Mouse (Mus musculus): Measurements from ENCODE around the gene Crygc. TPM values are rescaled to one million over a fixed set of nuclear protein-coding genes. Genes with fewer than 3 reads are reported as not detected.

The Crygc gene
- polyA plus RNA-seq (2015; fragmentation: Nextera tagmentation; extraction: Ambion mirVana): not detected in 2 replicates

GRCm38 (mm10) chr1:65073589-65073988 lies at the start of gene Crygc:
Crygc (minus strand) TSS chr1:65073689.
- no peaks in the 10 kb centered on the region for H3K27me3 ChIP-seq
- no peak within 1 kb of the TSS for H3K27ac ChIP-seq (replicated peaks)
- no peak within 1 kb of the TSS for H3K9ac ChIP-seq (replicated peaks)
- H3K4me2 ChIP-seq (replicated peaks): no peak within 1 kb of the TSS
- no peaks in the 10 kb centered on the region for H3K4me1 ChIP-seq
- no peak within 1 kb of the TSS for H3K4me3 ChIP-seq
- no peak for ATAC-seq (replicated peaks)
- H3K36me3 ChIP-seq: no peaks in the 10 kb centered on the region
- 59% methylated on average over 6 of the region's 6 CpGs for WGBS
- H3K9me3 ChIP-seq: no peaks in the 10 kb centered on the region

- H3K27ac ChIP-seq (replicated peaks): no peak within 1 kb of the TSS
- peak within 1 kb of the TSS; percentile 32; the same call in 1 of the 2 replicates for H3K9ac ChIP-seq (replicated peaks)
- no peaks in the 10 kb centered on the region for H3K9me3 ChIP-seq
- H3K27me3 ChIP-seq: no peaks in the 10 kb centered on the region
- 18% methylated on average over 9 of the region's 9 CpGs for WGBS
- no peaks in the 10 kb centered on the region for H3K4me1 ChIP-seq
- peak within 1 kb of the TSS; percentile 31 for H3K4me3 ChIP-seq
- H3K36me3 ChIP-seq: no peaks in the 10 kb centered on the region
- peak within 1 kb of the TSS; percentile 39 for H3K4me2 ChIP-seq (replicated peaks)
- no peak for ATAC-seq (replicated peaks)
Measured at GRCm38 (mm10) chr1:65122574-65123372, 49.3 kb upstream of the Crygc start, which contains the start of gene D630023F18Rik. D630023F18Rik (minus strand) TSS chr1:65123214.

- no peak within 1 kb of the TSS for H3K4me3 ChIP-seq
- no peak within 1 kb of the TSS for H3K27ac ChIP-seq (replicated peaks)
- H3K27me3 ChIP-seq: no peaks in the 10 kb centered on the region
- no peak for ATAC-seq (replicated peaks)
- no peaks in the 10 kb centered on the region for H3K36me3 ChIP-seq
- H3K4me2 ChIP-seq (replicated peaks): no peak within 1 kb of the TSS
- H3K4me1 ChIP-seq: no peaks in the 10 kb centered on the region
- no peak within 1 kb of the TSS for H3K9ac ChIP-seq (replicated peaks)
- no peaks in the 10 kb centered on the region for H3K9me3 ChIP-seq
- WGBS: 80% methylated on average over 1 of the region's 1 CpGs
Measured at GRCm38 (mm10) chr1:65119438-65119837, 45.9 kb upstream of the Crygc start, which contains the start of gene Gm28845. Gm28845 (minus strand) TSS chr1:65119558.

GRCm38 (mm10) chr1:65118150-65118913 lies 44.8 kb upstream of the Crygc start:
- no peak for ATAC-seq (replicated peaks)
- Histone ChIP-seq H3K27me3 (no peaks in the 10 kb centered on the region), H3K4me1 (no peaks in the 10 kb centered on the region), H3K36me3 (no peaks in the 10 kb centered on the region), H3K27ac (replicated peaks) (no peak overlapping the region), H3K9ac (replicated peaks) (no peak overlapping the region), H3K9me3 (no peaks in the 10 kb centered on the region), H3K4me3 (no peak overlapping the region), H3K4me2 (replicated peaks) (no peak overlapping the region)
- WGBS: 85% methylated on average over 8 of the region's 8 CpGs

- Histone ChIP-seq H3K4me3 (no peak overlapping the region), H3K27me3 (no peaks in the 10 kb centered on the region), H3K4me2 (replicated peaks) (no peak overlapping the region), H3K27ac (replicated peaks) (no peak overlapping the region), H3K9ac (replicated peaks) (no peak overlapping the region), H3K4me1 (no peaks in the 10 kb centered on the region), H3K9me3 (no peaks in the 10 kb centered on the region), H3K36me3 (no peaks in the 10 kb centered on the region)
- 93% methylated on average over 5 of the region's 5 CpGs for WGBS
- no peak for ATAC-seq (replicated peaks)
Measured at GRCm38 (mm10) chr1:65113536-65114172, 40.2 kb upstream of the Crygc start.

GRCm38 (mm10) chr1:65112807-65113196 lies 39.3 kb upstream of the Crygc start:
- H3K27me3 ChIP-seq: no peaks in the 10 kb centered on the region
- no peaks in the 10 kb centered on the region for H3K36me3 ChIP-seq
- no peak overlapping the region for H3K9ac ChIP-seq (replicated peaks)
- no peaks in the 10 kb centered on the region for H3K4me1 ChIP-seq
- ATAC-seq (replicated peaks): no peak
- no peak overlapping the region for H3K4me3 ChIP-seq
- WGBS: 73% methylated on average over 14 of the region's 14 CpGs
- no peak overlapping the region; the same call in 1 of the 2 replicates for H3K4me2 ChIP-seq (replicated peaks)
- H3K9me3 ChIP-seq: no peaks in the 10 kb centered on the region
- no peak overlapping the region for H3K27ac ChIP-seq (replicated peaks)

- H3K36me3 ChIP-seq: no peaks in the 10 kb centered on the region
- no peaks in the 10 kb centered on the region for H3K27me3 ChIP-seq
- 13% methylated on average over 8 of the region's 8 CpGs for WGBS
- peak; percentile 81 for ATAC-seq (replicated peaks)
- H3K4me2 ChIP-seq (replicated peaks): no peak overlapping the region; the same call in 1 of the 2 replicates
- H3K27ac ChIP-seq (replicated peaks): no peak overlapping the region
- no peaks in the 10 kb centered on the region for H3K4me1 ChIP-seq
- no peak overlapping the region for H3K4me3 ChIP-seq
- no peaks in the 10 kb centered on the region for H3K9me3 ChIP-seq
- H3K9ac ChIP-seq (replicated peaks): no peak overlapping the region
Measured at GRCm38 (mm10) chr1:65112031-65112806, 38.7 kb upstream of the Crygc start.

GRCm38 (mm10) chr1:65109756-65110435 lies 36.4 kb upstream of the Crygc start:
- WGBS: 87% methylated on average over 25 of the region's 25 CpGs
- ATAC-seq (replicated peaks): no peak
- H3K36me3 ChIP-seq: no peaks in the 10 kb centered on the region

GRCm38 (mm10) chr1:65109196-65109595 lies 35.7 kb upstream of the Crygc start:
- Histone ChIP-seq H3K4me3 (no peak overlapping the region), H3K9ac (replicated peaks) (no peak overlapping the region), H3K9me3 (no peaks in the 10 kb centered on the region), H3K4me2 (replicated peaks) (no peak overlapping the region), H3K27ac (replicated peaks) (no peak overlapping the region), H3K4me1 (no peaks in the 10 kb centered on the region), H3K27me3 (no peaks in the 10 kb centered on the region), H3K36me3 (no peaks in the 10 kb centered on the region)
- ATAC-seq (replicated peaks): no peak
- WGBS: 92% methylated on average over 8 of the region's 8 CpGs

More at GRCm38 (mm10) chr1:65109756-65110435, 36.4 kb upstream of the Crygc start:
- no peak overlapping the region for H3K9ac ChIP-seq (replicated peaks)
- no peaks in the 10 kb centered on the region for H3K9me3 ChIP-seq
- H3K4me2 ChIP-seq (replicated peaks): no peak overlapping the region
- H3K4me3 ChIP-seq: no peak overlapping the region
- no peaks in the 10 kb centered on the region for H3K4me1 ChIP-seq
- H3K27me3 ChIP-seq: no peaks in the 10 kb centered on the region
- H3K27ac ChIP-seq (replicated peaks): no peak overlapping the region

GRCm38 (mm10) chr1:65107654-65108279 lies 34.3 kb upstream of the Crygc start:
- Histone ChIP-seq H3K9ac (replicated peaks) (no peak overlapping the region), H3K4me1 (no peaks in the 10 kb centered on the region), H3K4me3 (no peak overlapping the region), H3K4me2 (replicated peaks) (no peak overlapping the region), H3K9me3 (no peaks in the 10 kb centered on the region), H3K27ac (replicated peaks) (no peak overlapping the region), H3K36me3 (no peaks in the 10 kb centered on the region), H3K27me3 (no peaks in the 10 kb centered on the region)
- WGBS: 93% methylated on average over 10 of the region's 10 CpGs
- no peak for ATAC-seq (replicated peaks)

- H3K36me3 ChIP-seq: no peaks in the 10 kb centered on the region
Measured at GRCm38 (mm10) chr1:65103273-65103672, 29.8 kb upstream of the Crygc start, which contains the start of gene Cryga. Cryga (minus strand) TSS chr1:65103373.

More at GRCm38 (mm10) chr1:65103273-65103672, 29.8 kb upstream of the Crygc start, which contains the start of gene Cryga:
- WGBS: 90% methylated on average over 11 of the region's 11 CpGs
- H3K9ac ChIP-seq (replicated peaks): no peak within 1 kb of the TSS
- H3K4me2 ChIP-seq (replicated peaks): no peak within 1 kb of the TSS
- H3K27me3 ChIP-seq: no peaks in the 10 kb centered on the region
- ATAC-seq (replicated peaks): no peak
- H3K27ac ChIP-seq (replicated peaks): no peak within 1 kb of the TSS
- H3K4me1 ChIP-seq: no peaks in the 10 kb centered on the region
- no peaks in the 10 kb centered on the region for H3K9me3 ChIP-seq
- H3K4me3 ChIP-seq: no peak within 1 kb of the TSS
